Mouse (Mus musculus) adrenal gland, adult 8-10 months (tissue): Measurements from ENCODE around the gene Krt13. TPM values are rescaled to one million over a fixed set of nuclear protein-coding genes. Genes with fewer than 3 reads are reported as not detected.

Experiments
- DNase-seq: peaks from one replicate; pipeline ENCODE4 v3.0.0; 2022
- total RNA-seq, 4 experiments: library from RNA; stranded (reverse); gene quantifications; 2 replicates each; pipeline ENCODE4 v1.2.4; 2022

Krt13 gene
- total RNA-seq, 4 experiments from 2014 or later, result not detected

- DNase-seq, result no peak
Measured at GRCm38 (mm10) chr11:100112935-100113741, 8.2 kb downstream of the Krt13 start.

GRCm38 (mm10) chr11:100105576-100106122 lies 15.7 kb downstream of the Krt13 start, which contains the start of gene Krt36:
TSS of gene Krt36 (minus strand) at chr11:100105626.
- DNase-seq, result no peak

- no peak for DNase-seq
Measured at GRCm38 (mm10) chr11:100102693-100103429, 18.5 kb downstream of the Krt13 start.

GRCm38 (mm10) chr11:100100391-100100790 lies 21.0 kb downstream of the Krt13 start:
- DNase-seq, result no peak

GRCm38 (mm10) chr11:100097819-100098218 lies 23.5 kb downstream of the Krt13 start:
- DNase-seq, result no peak

GRCm38 (mm10) chr11:100096141-100096540 lies 25.2 kb downstream of the Krt13 start, which contains the start of gene Krt35:
TSS of gene Krt35 (minus strand) at chr11:100096241.
- DNase-seq, result no peak

- DNase-seq, result no peak
Measured at GRCm38 (mm10) chr11:100088378-100089025, 32.9 kb downstream of the Krt13 start.

- no peak for DNase-seq
Measured at GRCm38 (mm10) chr11:100087861-100088260, 33.5 kb downstream of the Krt13 start, which contains the start of gene Krt32. TSS of gene Krt32 (minus strand) at chr11:100088226.

GRCm38 (mm10) chr11:100073873-100074272 lies 47.5 kb downstream of the Krt13 start:
- DNase-seq, result no peak

Other genes with a start within 250 kb of the Krt13 start
- not detected for gene Krtap9-1, start 248.2 kb downstream of the Krt13 start, total RNA-seq
- not detected for gene Gm11567, start 242.4 kb downstream of the Krt13 start, total RNA-seq
- gene Krtap31-1, start 213.6 kb downstream of the Krt13 start, total RNA-seq, result not detected
- gene Gm11565, start 206.8 kb downstream of the Krt13 start, total RNA-seq, result not detected
- gene Krtap31-2, start 185.3 kb downstream of the Krt13 start, total RNA-seq, result not detected
- gene Krtap9-5, start 173.1 kb downstream of the Krt13 start, total RNA-seq, result not detected
- not detected for gene Krtap29-1, start 142.5 kb downstream of the Krt13 start, total RNA-seq
- gene Krtap16-1, start 135.0 kb downstream of the Krt13 start, total RNA-seq, result not detected
- not detected for gene Krtap17-1, start 127.6 kb downstream of the Krt13 start, total RNA-seq
- gene Krt33a, start 105.4 kb downstream of the Krt13 start, total RNA-seq, result not detected
- not detected for gene Krt33b, start 91.7 kb downstream of the Krt13 start, total RNA-seq
- not detected for gene Krt34, start 80.0 kb downstream of the Krt13 start, total RNA-seq
- gene Krt31, start 71.0 kb downstream of the Krt13 start, total RNA-seq, result not detected
- gene Krt32, start 33.3 kb downstream of the Krt13 start, total RNA-seq, result not detected
- not detected for gene Krt35, start 25.3 kb downstream of the Krt13 start, total RNA-seq
- under 1 TPM in 2 of 4 experiments, not detected in 2; 0.31 to 0.40 TPM for gene Krt36, start 15.9 kb downstream of the Krt13 start, total RNA-seq
- not detected for gene Krt15, start 14.4 kb upstream of the Krt13 start, total RNA-seq
- gene Krt19, start 27.1 kb upstream of the Krt13 start, total RNA-seq, result 1 to 10 TPM; 1.3 to 4.2 (median 3.7) TPM
- gene Krt9, start 71.7 kb upstream of the Krt13 start, total RNA-seq, result under 1 TPM in 1 of 4 experiments, not detected in 3; 0.11 TPM
- under 1 TPM in 2 of 4 experiments, not detected in 2; 0.22 to 0.27 TPM for gene Krt14, start 86.0 kb upstream of the Krt13 start, total RNA-seq
- not detected for gene Krt16, start 127.3 kb upstream of the Krt13 start, total RNA-seq
- gene Krt17, start 139.5 kb upstream of the Krt13 start, total RNA-seq, result not detected
- not detected for gene Krt42, start 148.3 kb upstream of the Krt13 start, total RNA-seq
- 1,000 to 10,000 TPM in 3 of 4 experiments, 100 to 1,000 TPM in 1; 987 to 1,365 (median 1,077) TPM for gene Eif1, start 198.3 kb upstream of the Krt13 start, total RNA-seq
- gene Gast, start 212.8 kb upstream of the Krt13 start, total RNA-seq, result not detected
- gene Hap1, start 234.6 kb upstream of the Krt13 start, total RNA-seq, result 100 to 1,000 TPM in 2 of 4 experiments, 10 to 100 TPM in 2; 50.2 to 117 (median 83.7) TPM